Mouse (Mus musculus): ENCODE data around the gene Grm4. TPM values are rescaled to one million over a fixed set of nuclear protein-coding genes. Genes with fewer than 3 reads are reported as not detected.

The Grm4 gene
- polyA plus RNA-seq, 1 experiment from 2014 or later, result 0.16 TPM

GRCm38 (mm10) chr17:27405376-27406024 lies 115.7 kb downstream of the Grm4 start:
- TF ChIP-seq CTCF (IDR thresholded peaks at IDR 0.05; ENCODE audit: low read depth), result no peak
- TF ChIP-seq EP300 (optimal IDR thresholded peaks at IDR 0.05), result no peak
- Histone ChIP-seq H3K4me1 (replicated peaks; ENCODE audit: control insufficient read depth, insufficient read depth) (no peaks in the 10 kb centered on the region), H3K9me3 (ENCODE audit: control insufficient read depth, low read length) (no peaks in the 10 kb centered on the region), H3K36me3 (ENCODE audit: control insufficient read depth, insufficient read depth, low read length) (no peaks in the 10 kb centered on the region), H3K27ac (replicated peaks) (no peak overlapping the region), H3K4me3 (ENCODE audit: low read depth, low read length) (no peak overlapping the region), H3K4me2 (replicated peaks; ENCODE audit: low read depth) (no peak overlapping the region), H3K27me3 (ENCODE audit: control insufficient read depth, insufficient read depth, low read length) (no peaks in the 10 kb centered on the region), H3K9ac (ENCODE audit: low read length) (no peak overlapping the region)
- WGBS, result 88% methylated on average over 19 of the region's 19 CpGs
- ATAC-seq (ENCODE audit: low FRiP score, low TSS enrichment) (no peak), DNase-seq (ENCODE audit: low spot score) (no peak)

- WGBS, result 22% methylated on average over 12 of the region's 13 CpGs
- TF ChIP-seq CTCF (IDR thresholded peaks at IDR 0.05; ENCODE audit: low read depth), result no peak
- TF ChIP-seq EP300 (optimal IDR thresholded peaks at IDR 0.05), result no peak
- Histone ChIP-seq H3K27me3 (ENCODE audit: control insufficient read depth, insufficient read depth, low read length) (no peaks in the 10 kb centered on the region), H3K27ac (replicated peaks) (no peak overlapping the region), H3K36me3 (ENCODE audit: control insufficient read depth, insufficient read depth, low read length) (no peaks in the 10 kb centered on the region), H3K4me3 (ENCODE audit: low read depth, low read length) (no peak overlapping the region), H3K4me2 (replicated peaks; ENCODE audit: low read depth) (no peak overlapping the region), H3K9me3 (ENCODE audit: control insufficient read depth, low read length) (no peaks in the 10 kb centered on the region), H3K4me1 (replicated peaks; ENCODE audit: control insufficient read depth, insufficient read depth) (no peaks in the 10 kb centered on the region), H3K9ac (ENCODE audit: low read length) (no peak overlapping the region)
- DNase-seq (ENCODE audit: low spot score) (no peak), ATAC-seq (ENCODE audit: low FRiP score, low TSS enrichment) (no peak)
These were observed 120.0 kb downstream of the Grm4 start for GRCm38 (mm10) chr17:27401200-27401599.

GRCm38 (mm10) chr17:27393931-27394330 lies 127.3 kb downstream of the Grm4 start:
- Histone ChIP-seq H3K9me3 (ENCODE audit: control insufficient read depth, low read length) (no peaks in the 10 kb centered on the region), H3K27me3 (ENCODE audit: control insufficient read depth, insufficient read depth, low read length) (no peaks in the 10 kb centered on the region), H3K9ac (ENCODE audit: low read length) (no peak overlapping the region), H3K4me1 (replicated peaks; ENCODE audit: control insufficient read depth, insufficient read depth) (no peaks in the 10 kb centered on the region), H3K36me3 (ENCODE audit: control insufficient read depth, insufficient read depth, low read length) (no peaks in the 10 kb centered on the region), H3K4me2 (replicated peaks; ENCODE audit: low read depth) (no peak overlapping the region), H3K27ac (replicated peaks) (no peak overlapping the region), H3K4me3 (ENCODE audit: low read depth, low read length) (no peak overlapping the region)
- ATAC-seq (ENCODE audit: low FRiP score, low TSS enrichment) (no peak), DNase-seq (ENCODE audit: low spot score) (no peak)
- WGBS, result 74% methylated on average over 5 of the region's 5 CpGs
- TF ChIP-seq EP300 (optimal IDR thresholded peaks at IDR 0.05), result no peak
- no peak for TF ChIP-seq CTCF (IDR thresholded peaks at IDR 0.05; ENCODE audit: low read depth)

GRCm38 (mm10) chr17:27393432-27393831 lies 127.8 kb downstream of the Grm4 start:
- no peak overlapping the region for H3K9ac ChIP-seq (ENCODE audit: low read length)
- no peaks in the 10 kb centered on the region for H3K27me3 ChIP-seq (ENCODE audit: control insufficient read depth, insufficient read depth, low read length)
- H3K4me2 ChIP-seq (replicated peaks; ENCODE audit: low read depth), result no peak overlapping the region
- 90% methylated on average over 4 of the region's 4 CpGs for WGBS
- H3K9me3 ChIP-seq (ENCODE audit: control insufficient read depth, low read length), result no peaks in the 10 kb centered on the region
- no peaks in the 10 kb centered on the region for H3K4me1 ChIP-seq (replicated peaks; ENCODE audit: control insufficient read depth, insufficient read depth)
- DNase-seq (ENCODE audit: low spot score) (no peak), ATAC-seq (ENCODE audit: low FRiP score, low TSS enrichment) (no peak)
- H3K36me3 ChIP-seq (ENCODE audit: control insufficient read depth, insufficient read depth, low read length), result no peaks in the 10 kb centered on the region
- H3K4me3 ChIP-seq (ENCODE audit: low read depth, low read length), result no peak overlapping the region
- no peak overlapping the region for H3K27ac ChIP-seq (replicated peaks)
- TF ChIP-seq EP300 (optimal IDR thresholded peaks at IDR 0.05), result no peak
- peak; percentile 34; the same call in 1 of the 2 replicates for TF ChIP-seq CTCF (IDR thresholded peaks at IDR 0.05; ENCODE audit: low read depth)

GRCm38 (mm10) chr17:27392918-27393317 lies 128.3 kb downstream of the Grm4 start:
- H3K4me3 ChIP-seq (ENCODE audit: low read depth, low read length), result no peak overlapping the region
- H3K9me3 ChIP-seq (ENCODE audit: control insufficient read depth, low read length), result no peaks in the 10 kb centered on the region
- ATAC-seq (ENCODE audit: low FRiP score, low TSS enrichment) (no peak; the same call in 1 of the 2 replicates), DNase-seq (ENCODE audit: low spot score) (no peak)
- H3K4me1 ChIP-seq (replicated peaks; ENCODE audit: control insufficient read depth, insufficient read depth), result no peaks in the 10 kb centered on the region
- no peak overlapping the region for H3K9ac ChIP-seq (ENCODE audit: low read length)
- no peak overlapping the region for H3K27ac ChIP-seq (replicated peaks)
- no peaks in the 10 kb centered on the region for H3K36me3 ChIP-seq (ENCODE audit: control insufficient read depth, insufficient read depth, low read length)
- TF ChIP-seq CTCF (IDR thresholded peaks at IDR 0.05; ENCODE audit: low read depth) (no peak), EP300 (optimal IDR thresholded peaks at IDR 0.05) (no peak)
- no peaks in the 10 kb centered on the region for H3K27me3 ChIP-seq (ENCODE audit: control insufficient read depth, insufficient read depth, low read length)
- no peak overlapping the region for H3K4me2 ChIP-seq (replicated peaks; ENCODE audit: low read depth)
- 53% methylated on average over 8 of the region's 8 CpGs for WGBS

GRCm38 (mm10) chr17:27390019-27390418 lies 131.2 kb downstream of the Grm4 start:
- DNase-seq (ENCODE audit: low spot score) (no peak), ATAC-seq (ENCODE audit: low FRiP score, low TSS enrichment) (no peak)
- no peak overlapping the region for H3K4me3 ChIP-seq (ENCODE audit: low read depth, low read length)
- H3K9ac ChIP-seq (ENCODE audit: low read length), result no peak overlapping the region
- TF ChIP-seq CTCF (IDR thresholded peaks at IDR 0.05; ENCODE audit: low read depth) (no peak), EP300 (optimal IDR thresholded peaks at IDR 0.05) (no peak)
- H3K9me3 ChIP-seq (ENCODE audit: control insufficient read depth, low read length), result no peaks in the 10 kb centered on the region
- H3K27ac ChIP-seq (replicated peaks), result no peak overlapping the region
- H3K36me3 ChIP-seq (ENCODE audit: control insufficient read depth, insufficient read depth, low read length), result no peaks in the 10 kb centered on the region
- WGBS, result 85% methylated on average over 8 of the region's 8 CpGs
- H3K27me3 ChIP-seq (ENCODE audit: control insufficient read depth, insufficient read depth, low read length), result no peaks in the 10 kb centered on the region
- no peak overlapping the region for H3K4me2 ChIP-seq (replicated peaks; ENCODE audit: low read depth)
- no peaks in the 10 kb centered on the region for H3K4me1 ChIP-seq (replicated peaks; ENCODE audit: control insufficient read depth, insufficient read depth)

All from stomach, postnatal 0 days (tissue).